Mouse (Mus musculus) intestine, postnatal 0 days (tissue): ENCODE measurements around the gene Asf1b. TPM values are rescaled to one million over a fixed set of nuclear protein-coding genes. Genes with fewer than 3 reads are reported as not detected.

Experiments
- ATAC-seq: fragments of 200-750 bp; cut with Nextera tagmentation; 2 replicates; pipeline ENCODE4 v1.8.0; 2017; ENCODE audit warnings: mild to moderate bottlenecking, moderate TSS enrichment, moderate library complexity
- H3K27ac ChIP-seq: fragments of 300-500 bp; sonication (generic); 2 replicates; pipeline ENCODE4 v1.5.1; 2014; ENCODE audit warnings: mild to moderate bottlenecking, low read depth, low read length, moderate library complexity
- H3K27me3 ChIP-seq: fragments of 300-500 bp; sonication (generic); replicated peaks from 2 replicates; pipeline ENCODE4 v1.6.1; 2014; ENCODE audit warnings: low read length, mixed read lengths; ENCODE audit not compliant: control insufficient read depth, insufficient read depth
- H3K36me3 ChIP-seq: fragments of 300-500 bp; sonication (generic); 2 replicates; pipeline ENCODE4 v1.6.1; 2014; ENCODE audit warnings: mild to moderate bottlenecking, moderate library complexity; ENCODE audit not compliant: control insufficient read depth, insufficient read depth
- H3K4me1 ChIP-seq: fragments of 300-500 bp; sonication (generic); replicated peaks from 2 replicates; pipeline ENCODE4 v1.6.1; 2014; ENCODE audit warnings: antibody characterized with exemption, low read length, mixed read lengths; ENCODE audit not compliant: control insufficient read depth, insufficient read depth
- H3K4me2 ChIP-seq: fragments of 300-500 bp; sonication (generic); replicated peaks from 2 replicates; pipeline ENCODE4 v1.6.1; 2014; ENCODE audit warnings: low read depth, mild to moderate bottlenecking, moderate library complexity
- H3K4me3 ChIP-seq: fragments of 300-500 bp; sonication (generic); 2 replicates; pipeline ENCODE4 v1.5.1; 2014; ENCODE audit warnings: low read depth, low read length
- H3K9ac ChIP-seq: fragments of 300-500 bp; sonication (generic); 2 replicates; pipeline ENCODE4 v1.6.1; 2014; ENCODE audit warnings: mild to moderate bottlenecking, low read depth, low read length
- H3K9me3 ChIP-seq: fragments of 300-500 bp; sonication (generic); 2 replicates; pipeline ENCODE4 v1.6.1; 2016; ENCODE audit warnings: mixed run types; ENCODE audit not compliant: control insufficient read depth
- CTCF ChIP-seq: sonication (generic); IDR thresholded peaks from 2 replicates; pipeline ENCODE4 v1.5.1; 2016; ENCODE audit warnings: low read depth, mild to moderate bottlenecking, control low read depth, antibody characterized with exemption, moderate library complexity
- WGBS: fragments of 180-500 bp; shearing (Covaris S2); extraction: QIAGEN DNeasy Blood & Tissue Kit; methylation state at CpG from one replicate; pipeline ENCODE4 v1.1.7; 2014; 5-methylcytosine and 5-hydroxymethylcytosine counted together
- polyA plus RNA-seq: library from polyadenylated mRNA; unstranded; fragments of >200 nt; fragmentation: Nextera tagmentation; extraction: Ambion mirVana; gene quantifications from 2 replicates; pipeline ENCODE4 v1.2.1, GENCODE M21; 2015

Asf1b gene
- polyA plus RNA-seq, 1 experiment from 2014 or later = 16.0 TPM

GRCm38 (mm10) chr8:83976779-83977350 lies 21.6 kb downstream of the Asf1b start:
- TF ChIP-seq CTCF = peak; percentile 41
- no peak for ATAC-seq
- peaks cover 13% of the 10 kb centered on the region for H3K36me3 ChIP-seq
- peaks cover 5% of the 10 kb centered on the region; the same call in 1 of the 2 replicates for H3K4me1 ChIP-seq
- no peaks in the 10 kb centered on the region for H3K9me3 ChIP-seq
- no peak overlapping the region for H3K4me3 ChIP-seq
- H3K27me3 ChIP-seq = no peaks in the 10 kb centered on the region
- no peak overlapping the region for H3K9ac ChIP-seq
- whole genome bisulfite sequencing = 80% methylated on average over 5 of the region's 5 CpGs
- no peak overlapping the region for H3K4me2 ChIP-seq
- H3K27ac ChIP-seq = no peak overlapping the region

GRCm38 (mm10) chr8:83977646-83978045 lies 22.3 kb downstream of the Asf1b start:
- Histone ChIP-seq H3K4me1 (peaks cover 5% of the 10 kb centered on the region; the same call in 1 of the 2 replicates), H3K4me2 (no peak overlapping the region), H3K9ac (no peak overlapping the region), H3K27me3 (no peaks in the 10 kb centered on the region), H3K4me3 (no peak overlapping the region), H3K27ac (no peak overlapping the region), H3K36me3 (peaks cover 17% of the 10 kb centered on the region), H3K9me3 (no peaks in the 10 kb centered on the region)
- WGBS = 46% methylated on average over 6 of the region's 6 CpGs
- no peak for ATAC-seq
- no peak for TF ChIP-seq CTCF

- Histone ChIP-seq H3K4me3 (no peak overlapping the region), H3K9ac (no peak overlapping the region), H3K9me3 (no peaks in the 10 kb centered on the region), H3K4me2 (no peak overlapping the region), H3K36me3 (peaks cover 23% of the 10 kb centered on the region), H3K27ac (no peak overlapping the region), H3K27me3 (no peaks in the 10 kb centered on the region), H3K4me1 (peaks cover 5% of the 10 kb centered on the region; the same call in 1 of the 2 replicates)
- WGBS = 77% methylated on average over 9 of the region's 9 CpGs
- ATAC-seq = no peak
- TF ChIP-seq CTCF = no peak
Measured at GRCm38 (mm10) chr8:83978200-83978599, 22.9 kb downstream of the Asf1b start.

GRCm38 (mm10) chr8:83980250-83980649 lies 24.9 kb downstream of the Asf1b start:
- no peaks in the 10 kb centered on the region for H3K4me1 ChIP-seq
- no peaks in the 10 kb centered on the region for H3K27me3 ChIP-seq
- H3K9ac ChIP-seq = no peak overlapping the region
- H3K36me3 ChIP-seq = peaks cover 28% of the 10 kb centered on the region
- H3K4me3 ChIP-seq = no peak overlapping the region
- no peak overlapping the region for H3K4me2 ChIP-seq
- 96% methylated on average over 1 of the region's 1 CpGs for WGBS
- no peak for TF ChIP-seq CTCF
- no peak for ATAC-seq
- no peak overlapping the region for H3K27ac ChIP-seq
- H3K9me3 ChIP-seq = no peaks in the 10 kb centered on the region

- no peaks in the 10 kb centered on the region for H3K9me3 ChIP-seq
- ATAC-seq = no peak
- TF ChIP-seq CTCF = no peak
- no peak overlapping the region for H3K9ac ChIP-seq
- H3K36me3 ChIP-seq = peaks cover 29% of the 10 kb centered on the region
- H3K27ac ChIP-seq = no peak overlapping the region
- no peak overlapping the region for H3K4me2 ChIP-seq
- no peak overlapping the region for H3K4me3 ChIP-seq
- no peaks in the 10 kb centered on the region for H3K27me3 ChIP-seq
- 76% methylated on average over 8 of the region's 8 CpGs for WGBS
- no peaks in the 10 kb centered on the region for H3K4me1 ChIP-seq
Measured at GRCm38 (mm10) chr8:83980845-83981244, 25.5 kb downstream of the Asf1b start.

- Histone ChIP-seq H3K9ac (no peak overlapping the region), H3K36me3 (peaks cover 35% of the 10 kb centered on the region), H3K27ac (no peak overlapping the region), H3K9me3 (no peaks in the 10 kb centered on the region), H3K27me3 (no peaks in the 10 kb centered on the region), H3K4me3 (no peak overlapping the region), H3K4me2 (no peak overlapping the region), H3K4me1 (no peaks in the 10 kb centered on the region)
- WGBS = 95% methylated on average over 7 of the region's 7 CpGs
- TF ChIP-seq CTCF = no peak
- ATAC-seq = 0 out of 2 replicates have a peak, but pooled peaks have one; percentile 26
Measured at GRCm38 (mm10) chr8:83981533-83981932, 26.2 kb downstream of the Asf1b start.
